Mouse (Mus musculus) C2C12 (cell line): ENCODE measurements at regions not wholly inside any gene's neighbourhood (a gene's known extent, or its start where the extent isn't known, plus 50 kb on each side); places are given as distances from the start of the nearest gene placed in this dataset.

ENCODE experiments used
- H3K27me3 ChIP-seq: one replicate; pipeline ENCODE4 v1.6.1; 2011; ENCODE audit not compliant: control insufficient read depth, insufficient read depth, insufficient read length
- H3K36me3 ChIP-seq: one replicate; pipeline ENCODE4 v1.6.1; 2011; ENCODE audit not compliant: control insufficient read depth, insufficient read depth
- H3K4me3 ChIP-seq: one replicate; pipeline ENCODE4 v1.5.1; 2011; ENCODE audit warnings: mild to moderate bottlenecking, control low read depth; ENCODE audit not compliant: poor library complexity, insufficient read depth, severe bottlenecking
- H3K79me2 ChIP-seq: one replicate; pipeline ENCODE4 v1.6.1; 2011; ENCODE audit not compliant: control insufficient read depth, insufficient read depth
- H3K79me3 ChIP-seq: one replicate; pipeline ENCODE4 v1.6.1; 2011; ENCODE audit warnings: low read depth, control low read depth
- H3ac ChIP-seq: one replicate; pipeline ENCODE3; 2011; ENCODE audit warnings: low read depth; ENCODE audit not compliant: control insufficient read depth, insufficient read length
- CEBPB ChIP-seq: IDR thresholded peaks from one replicate; pipeline ENCODE4 v1.6.1; 2011; ENCODE audit warnings: low read depth, mild to moderate bottlenecking, control low read depth, moderate library complexity
- CTCF ChIP-seq: IDR thresholded peaks from one replicate; pipeline ENCODE4 v1.5.1; 2011; ENCODE audit not compliant: control insufficient read depth, insufficient read depth, insufficient read length
- FOSL1 ChIP-seq: IDR thresholded peaks from one replicate; pipeline ENCODE4 v1.8.0; 2011; ENCODE audit warnings: mild to moderate bottlenecking, low read length; ENCODE audit not compliant: poor library complexity, insufficient read depth, severe bottlenecking
- MAX ChIP-seq: IDR thresholded peaks from one replicate; pipeline ENCODE4 v1.6.1; 2011; ENCODE audit warnings: mild to moderate bottlenecking, control low read depth
- MYOD1 ChIP-seq: IDR thresholded peaks from one replicate; pipeline ENCODE4 v1.6.1; 2011; ENCODE audit warnings: low read depth; ENCODE audit not compliant: control insufficient read depth, insufficient read length
- MYOG ChIP-seq: IDR thresholded peaks from one replicate; pipeline ENCODE4 v1.6.1; 2011; ENCODE audit not compliant: control insufficient read depth, insufficient read length; ENCODE audit errors: extremely low read depth
- USF1 ChIP-seq: IDR thresholded peaks from one replicate; pipeline ENCODE4 v1.6.1; 2011; ENCODE audit warnings: low read depth, mild to moderate bottlenecking, control low read depth, moderate library complexity

DNA sequence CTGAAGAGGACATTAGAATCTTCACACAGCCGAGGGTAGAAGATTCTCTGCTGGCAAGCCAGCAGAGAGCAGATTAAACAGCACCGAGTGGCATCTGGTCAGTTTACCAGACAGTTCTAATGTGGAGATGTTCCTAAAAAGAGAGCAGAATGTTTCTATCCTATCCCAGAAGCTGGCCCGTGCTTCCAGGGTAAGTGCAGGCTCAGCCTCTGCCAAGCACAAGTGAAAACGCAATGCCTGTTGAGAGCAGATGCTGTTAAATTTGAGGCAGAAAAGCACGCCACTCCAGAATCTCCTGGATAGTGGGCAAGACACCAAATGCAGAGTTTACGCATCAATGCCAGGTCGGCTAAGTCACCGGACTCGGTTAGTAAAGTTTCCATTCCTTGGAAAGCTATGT, 175.8 kb downstream of the Faxc start:
- no peak overlapping the region for H3K4me3 ChIP-seq
- no peak overlapping the region for H3ac ChIP-seq
- TF ChIP-seq CEBPB (no peak), MAX (no peak), MYOG (no peak), FOSL1 (no peak), USF1 (no peak), MYOD1 (no peak), CTCF (no peak)
- H3K36me3 ChIP-seq = no peaks in the 10 kb centered on the region
- no peaks in the 10 kb centered on the region for H3K79me2 ChIP-seq
- H3K79me3 ChIP-seq = no peaks in the 10 kb centered on the region
- no peaks in the 10 kb centered on the region for H3K27me3 ChIP-seq

DNA sequence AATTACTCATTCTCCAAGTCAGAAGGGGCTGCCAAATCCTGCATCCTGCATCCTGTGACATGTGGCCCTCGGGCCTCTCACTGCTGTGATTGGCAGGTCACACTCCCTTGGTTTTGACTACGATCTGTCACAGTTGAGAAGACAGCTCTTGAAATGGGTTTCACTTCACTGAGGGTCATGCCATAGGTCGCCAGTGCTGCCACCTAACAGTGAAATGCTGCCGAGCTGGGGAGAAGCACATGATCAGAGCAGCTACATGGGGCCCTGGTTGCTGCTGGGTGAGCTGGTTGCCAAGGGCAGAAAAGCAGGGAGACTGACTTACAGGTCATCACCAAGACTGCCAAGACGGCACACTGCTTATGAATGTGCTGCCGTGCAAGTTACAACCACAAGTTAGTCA, 178.3 kb downstream of the Faxc start:
- Histone ChIP-seq H3ac (no peak overlapping the region), H3K79me2 (no peaks in the 10 kb centered on the region), H3K4me3 (no peak overlapping the region), H3K79me3 (no peaks in the 10 kb centered on the region), H3K27me3 (no peaks in the 10 kb centered on the region), H3K36me3 (no peaks in the 10 kb centered on the region)
- TF ChIP-seq MYOG (no peak), FOSL1 (no peak), CTCF (no peak), MYOD1 (no peak), CEBPB (no peak)

DNA sequence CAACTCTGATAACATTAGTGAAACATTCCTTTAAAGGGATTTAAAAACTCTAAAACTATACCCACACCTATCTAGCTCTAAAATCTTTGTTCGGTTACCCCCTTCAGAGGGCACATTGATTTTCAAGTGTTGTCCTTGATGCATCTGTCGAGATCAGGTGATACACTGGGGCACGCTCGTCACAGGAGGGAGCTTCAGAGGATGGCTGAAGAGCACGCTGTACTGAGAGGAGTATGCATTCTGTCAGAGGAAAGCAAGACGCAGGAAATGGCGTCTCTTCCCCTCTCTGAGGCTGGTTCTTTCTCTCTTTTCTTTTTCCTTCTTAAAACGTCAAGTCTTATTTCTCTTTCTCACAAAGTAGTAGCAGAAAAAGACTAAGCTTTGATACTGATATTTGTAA, 179.3 kb downstream of the Faxc start:
- no peaks in the 10 kb centered on the region for H3K36me3 ChIP-seq
- no peak for TF ChIP-seq MYOD1
- no peak for TF ChIP-seq FOSL1
- no peak for TF ChIP-seq MAX
- TF ChIP-seq USF1 = no peak
- no peak for TF ChIP-seq MYOG
- TF ChIP-seq CTCF = no peak
- TF ChIP-seq CEBPB = no peak
- H3K27me3 ChIP-seq = no peaks in the 10 kb centered on the region
- no peaks in the 10 kb centered on the region for H3K79me2 ChIP-seq
- no peak overlapping the region for H3K4me3 ChIP-seq
- H3K79me3 ChIP-seq = no peaks in the 10 kb centered on the region
- no peak overlapping the region for H3ac ChIP-seq

DNA sequence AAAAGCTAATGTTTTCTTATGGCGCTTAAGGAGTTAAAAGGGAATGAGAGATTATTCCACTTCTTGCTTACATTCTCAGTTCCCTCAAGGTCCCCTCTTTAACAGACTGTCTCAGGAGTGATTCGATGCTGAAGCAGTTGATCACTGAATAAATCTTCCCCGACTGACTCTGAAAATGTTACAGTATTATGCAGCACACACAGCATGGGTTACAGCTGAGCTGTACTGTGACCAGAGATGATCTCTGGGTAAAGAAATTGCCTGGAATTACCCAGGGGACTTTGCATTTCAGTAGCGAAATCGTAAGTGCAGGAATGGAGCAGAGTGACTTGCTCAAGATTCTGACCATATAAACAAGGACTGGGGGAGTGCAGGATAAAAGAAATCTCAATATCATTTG, 181.1 kb downstream of the Faxc start:
- H3K79me2 ChIP-seq = no peaks in the 10 kb centered on the region
- no peaks in the 10 kb centered on the region for H3K79me3 ChIP-seq
- TF ChIP-seq FOSL1 (no peak), MYOG (no peak), CTCF (no peak), USF1 (no peak), MAX (no peak), CEBPB (no peak), MYOD1 (no peak)
- H3K36me3 ChIP-seq = no peaks in the 10 kb centered on the region
- no peak overlapping the region for H3K4me3 ChIP-seq
- H3ac ChIP-seq = no peak overlapping the region
- no peaks in the 10 kb centered on the region for H3K27me3 ChIP-seq

DNA sequence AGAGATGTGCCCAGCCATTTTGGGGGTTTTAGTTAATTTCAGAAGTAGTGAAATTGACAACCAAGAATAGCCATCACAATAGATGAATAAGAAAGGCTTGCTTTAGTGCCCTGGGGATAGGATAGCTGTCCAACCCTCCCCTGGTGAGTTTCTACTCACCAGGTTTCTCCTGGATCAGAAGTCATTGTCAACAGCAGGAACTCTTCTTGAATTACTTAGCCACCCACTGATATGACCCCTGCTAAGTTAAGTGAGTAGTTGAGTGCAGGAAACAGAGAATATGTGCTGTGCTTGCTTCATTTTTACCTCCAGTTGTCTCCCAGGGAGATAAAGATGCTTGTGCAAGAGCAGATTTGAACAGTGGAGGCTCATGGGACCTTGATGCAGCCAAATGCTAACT, 183.3 kb downstream of the Faxc start:
- H3K36me3 ChIP-seq = no peaks in the 10 kb centered on the region
- TF ChIP-seq MAX (no peak), USF1 (no peak), MYOG (no peak), MYOD1 (no peak), FOSL1 (no peak), CTCF (no peak), CEBPB (no peak)
- H3K79me2 ChIP-seq = no peaks in the 10 kb centered on the region

GRCm38 (mm10) chr4:22119877-22120276, 188.7 kb downstream of the Faxc start:
- Histone ChIP-seq H3K27me3 (no peaks in the 10 kb centered on the region), H3K36me3 (no peaks in the 10 kb centered on the region), H3ac (no peak overlapping the region), H3K79me3 (no peaks in the 10 kb centered on the region), H3K4me3 (no peak overlapping the region), H3K79me2 (no peaks in the 10 kb centered on the region)
- TF ChIP-seq CTCF = no peak
- no peak for TF ChIP-seq MAX
- no peak for TF ChIP-seq CEBPB
- TF ChIP-seq USF1 = no peak
- no peak for TF ChIP-seq FOSL1
- TF ChIP-seq MYOD1 = no peak
- TF ChIP-seq MYOG = no peak

More for the DNA sequence above, 183.3 kb downstream of the Faxc start:
- Histone ChIP-seq H3K4me3 (no peak overlapping the region), H3ac (no peak overlapping the region), H3K27me3 (no peaks in the 10 kb centered on the region), H3K79me3 (no peaks in the 10 kb centered on the region)
